Mouse (Mus musculus) kidney, postnatal 10 days (tissue): ENCODE measurements at regions not wholly inside any gene's neighbourhood (a gene's known extent, or its start where the extent isn't known, plus 50 kb on each side); places are given as distances from the start of the nearest gene placed in this dataset.

Experiments
- DNase-seq: peaks from one replicate; pipeline ENCODE4 v3.0.0; 2021; ENCODE audit warnings: mixed read lengths

DNA sequence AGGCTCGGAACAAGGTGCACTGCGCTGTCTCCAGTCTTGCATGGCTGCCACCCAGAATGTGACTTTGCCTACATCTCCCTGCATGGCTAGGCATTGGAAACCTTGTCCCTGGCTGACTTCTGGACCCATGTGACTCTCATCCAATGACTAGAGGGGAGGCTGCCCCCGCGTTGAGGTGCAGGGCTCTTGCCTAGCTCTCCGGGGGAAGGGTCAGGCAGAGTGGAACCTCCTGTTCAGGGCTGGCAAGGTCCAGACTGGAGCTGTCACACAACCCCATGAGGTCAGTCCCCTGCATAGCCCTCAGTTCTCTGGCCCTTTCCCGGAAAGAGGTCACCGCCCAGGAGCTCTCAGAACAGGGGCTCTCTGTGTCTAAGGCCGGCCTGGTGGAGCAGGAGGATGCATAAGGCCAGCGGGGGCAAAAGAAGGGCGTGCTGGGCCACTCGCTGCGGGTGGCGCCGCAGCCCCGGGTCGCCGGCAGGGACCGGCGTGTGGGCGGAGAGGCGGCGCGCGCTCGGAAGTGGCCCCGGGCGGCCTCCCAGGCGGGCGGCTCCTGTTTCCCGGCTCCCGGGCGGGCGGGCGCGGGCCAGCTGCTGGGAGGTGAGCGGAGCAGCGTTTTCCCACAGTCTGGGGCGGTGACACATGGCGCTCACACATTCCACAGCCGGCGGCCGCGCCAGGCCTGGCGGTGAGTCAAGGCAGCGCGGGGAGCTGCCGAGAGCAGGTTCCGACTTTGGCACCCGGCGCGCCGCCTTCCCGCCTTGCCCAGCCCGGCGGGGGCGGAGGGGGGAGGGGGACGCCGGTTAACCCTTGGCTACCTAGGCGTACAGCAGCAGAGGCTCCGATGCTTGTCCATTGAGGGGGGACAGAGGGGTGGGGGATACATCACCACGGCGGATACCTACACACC is 55.5 kb upstream of the Hes1 start:
- DNase-seq: peak; percentile 96

DNA sequence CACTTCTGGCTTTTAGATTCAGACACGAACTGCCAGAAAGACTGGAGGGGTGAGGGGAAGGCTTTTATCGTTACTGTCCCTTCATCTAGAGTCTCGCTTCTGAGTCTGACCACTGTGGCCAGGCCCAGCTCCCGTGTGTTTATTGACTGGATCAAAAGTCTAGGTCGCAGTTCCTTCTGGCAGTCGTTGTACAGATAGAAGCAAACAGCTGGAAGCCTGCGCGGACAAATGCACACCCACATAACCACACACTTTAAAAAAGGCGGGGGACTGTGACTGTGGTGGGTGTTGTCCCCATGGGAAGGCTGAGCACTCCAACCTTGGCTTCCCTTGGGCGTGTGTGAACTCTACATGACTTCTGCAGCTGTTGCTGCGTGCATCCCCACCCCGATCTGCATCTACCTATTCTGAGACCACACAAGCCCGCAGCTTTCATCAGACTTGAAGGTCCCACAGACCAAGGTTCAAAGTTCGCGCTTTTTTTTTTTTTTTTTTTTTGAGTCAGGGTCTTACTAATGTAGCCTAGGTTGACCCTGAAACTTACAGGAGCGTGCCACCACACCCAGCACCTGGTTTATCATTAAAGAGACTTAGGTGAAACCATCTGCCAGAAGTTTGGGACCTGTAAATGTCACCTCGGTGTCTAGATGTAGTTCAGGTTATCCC is 54.5 kb upstream of the Hes1 start:
- peak; percentile 56 for DNase-seq

DNA sequence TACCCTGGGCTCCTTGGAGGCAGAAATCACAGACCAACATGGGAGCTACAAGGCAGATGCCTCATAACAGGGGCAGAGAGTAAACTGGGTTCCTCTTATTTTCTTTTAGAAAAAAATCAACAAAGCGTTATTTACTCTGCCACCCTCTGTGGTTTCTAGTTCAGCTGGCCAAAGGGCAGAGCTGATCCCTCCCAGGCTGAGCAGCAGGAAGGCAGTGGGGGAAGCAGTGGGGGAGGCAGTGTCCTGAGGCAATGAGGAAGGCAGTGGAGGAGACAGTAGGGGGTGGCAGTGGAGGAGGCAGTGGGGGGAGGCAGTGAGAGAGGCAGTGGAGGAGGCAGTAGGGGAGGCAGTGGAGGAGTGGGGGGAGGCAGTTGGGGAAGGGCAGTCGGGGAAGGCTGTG is 51.1 kb upstream of the Hes1 start:
- peak; percentile 69 for DNase-seq

DNA sequence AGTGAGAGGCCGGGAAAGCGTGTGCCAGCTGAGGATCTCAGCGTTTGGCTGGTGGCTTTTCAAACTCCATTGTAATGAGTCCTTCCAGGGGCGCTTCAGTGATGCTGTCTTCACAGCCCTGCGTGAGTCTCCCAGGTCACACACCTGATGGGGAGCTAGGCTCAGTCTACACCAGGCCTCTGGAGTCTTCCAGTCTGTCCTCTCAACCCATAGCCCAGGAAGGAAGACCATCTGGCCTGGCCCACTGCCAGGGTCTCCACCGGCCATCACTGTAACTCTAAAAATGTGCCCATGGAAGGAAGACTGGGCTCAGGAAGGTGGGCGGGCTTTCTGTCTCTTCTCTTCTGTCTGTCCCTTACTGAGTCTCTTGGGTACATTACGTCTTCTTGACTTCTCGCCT is 50.2 kb upstream of the Hes1 start:
- no peak for DNase-seq
